Mouse (Mus musculus) bone marrow macrophage, adult 2 months (primary cell): ENCODE measurements around the gene Selplg.

Experiments used
- CTCF ChIP-seq: IDR thresholded peaks from 2 replicates; pipeline ENCODE4 v1.5.1; 2012; ENCODE audit warnings: low read depth, mild to moderate bottlenecking, low read length, moderate library complexity
- POLR2A ChIP-seq: IDR thresholded peaks from 2 replicates; pipeline ENCODE4 v1.6.1; 2012; ENCODE audit warnings: mild to moderate bottlenecking, low read depth, low read length, borderline replicate concordance

GRCm38 (mm10) chr5:113782624-113783023, 49.8 kb downstream of the Selplg start:
- TF ChIP-seq POLR2A (no peak), CTCF (no peak)
